Mouse (Mus musculus): ENCODE data around the gene Kcnj14. TPM values are rescaled to one million over a fixed set of nuclear protein-coding genes. Genes with fewer than 3 reads are reported as not detected.

Gene Kcnj14
- polyA plus RNA-seq, 1 experiment from 2014 or later, result 1.1 TPM

DNA sequence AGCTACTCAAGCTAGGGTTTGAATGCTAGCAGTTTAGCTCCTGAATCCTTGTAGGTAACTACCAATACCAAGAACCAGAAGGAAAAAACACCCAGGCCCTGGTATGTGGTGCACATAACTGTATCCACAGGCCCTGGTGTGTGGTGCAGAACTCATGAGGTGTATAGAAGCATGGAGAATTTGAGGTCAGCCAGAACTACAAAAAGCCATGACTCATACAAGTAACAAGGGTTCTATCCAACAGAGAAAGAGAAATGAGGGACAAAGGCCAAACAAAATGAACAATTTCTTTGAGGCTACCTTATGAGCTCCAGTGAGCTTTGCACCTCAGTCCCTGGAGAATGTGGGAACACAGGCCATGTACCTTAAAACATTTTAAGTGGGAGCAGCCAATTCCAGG, 3.7 kb downstream of the Kcnj14 start:
- Histone ChIP-seq H3K27ac (no peak overlapping the region), H3K4me1 (peaks cover 3% of the 10 kb centered on the region; the same call in 1 of the 2 replicates), H3K9ac (no peak overlapping the region), H3K4me3 (no peak overlapping the region), H3K36me3 (replicated peaks) (peaks cover 12% of the 10 kb centered on the region; the same call in 1 of the 2 replicates), H3K27me3 (replicated peaks) (no peaks in the 10 kb centered on the region), H3K9me3 (no peaks in the 10 kb centered on the region), H3K4me2 (no peak overlapping the region)
- no peak for ATAC-seq (replicated peaks)

- WGBS, result 12% methylated on average over 25 of the region's 25 CpGs
- H3K9me3 ChIP-seq, result no peaks in the 10 kb centered on the region
- no peak for ATAC-seq (replicated peaks)
Observed at GRCm38 (mm10) chr7:45819843-45820242, 4.7 kb downstream of the Kcnj14 start.

DNA sequence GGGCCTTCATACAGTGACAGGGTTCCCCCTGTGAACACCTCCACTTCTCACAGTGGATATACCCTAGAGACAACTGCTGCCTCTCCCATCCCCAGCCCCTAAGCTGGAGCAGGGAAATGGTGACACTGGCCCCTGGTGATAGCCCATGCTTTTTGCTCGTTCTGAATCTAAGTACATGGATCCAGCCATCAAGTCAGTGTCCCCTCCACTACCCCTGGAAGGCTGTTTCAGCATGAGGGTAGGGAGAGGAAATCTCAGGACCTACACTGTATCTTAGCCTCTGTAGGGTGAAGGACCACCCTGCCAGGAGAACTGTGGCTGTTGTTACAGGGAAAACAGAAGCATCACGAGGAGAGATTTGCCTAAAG, 8.6 kb downstream of the Kcnj14 start:
- Histone ChIP-seq H3K9ac (no peak overlapping the region), H3K27me3 (replicated peaks) (no peaks in the 10 kb centered on the region), H3K4me1 (peaks cover 33% of the 10 kb centered on the region), H3K4me2 (no peak overlapping the region), H3K4me3 (no peak overlapping the region), H3K36me3 (replicated peaks) (peaks cover 13% of the 10 kb centered on the region), H3K27ac (peak overlapping the region; percentile 82; the same call in 1 of the 2 replicates), H3K9me3 (no peaks in the 10 kb centered on the region)
- ATAC-seq (replicated peaks), result no peak
- 34% methylated on average over 2 of the region's 2 CpGs for WGBS

More at GRCm38 (mm10) chr7:45819843-45820242, 4.7 kb downstream of the Kcnj14 start:
- Histone ChIP-seq H3K27me3 (replicated peaks) (no peaks in the 10 kb centered on the region), H3K27ac (no peak overlapping the region), H3K4me2 (peak overlapping the region; percentile 9), H3K9ac (no peak overlapping the region), H3K36me3 (replicated peaks) (0 out of 2 replicates have a peak, but pooled peaks cover 3% of the 10 kb centered on the region), H3K4me1 (peaks cover 14% of the 10 kb centered on the region), H3K4me3 (no peak overlapping the region)

DNA sequence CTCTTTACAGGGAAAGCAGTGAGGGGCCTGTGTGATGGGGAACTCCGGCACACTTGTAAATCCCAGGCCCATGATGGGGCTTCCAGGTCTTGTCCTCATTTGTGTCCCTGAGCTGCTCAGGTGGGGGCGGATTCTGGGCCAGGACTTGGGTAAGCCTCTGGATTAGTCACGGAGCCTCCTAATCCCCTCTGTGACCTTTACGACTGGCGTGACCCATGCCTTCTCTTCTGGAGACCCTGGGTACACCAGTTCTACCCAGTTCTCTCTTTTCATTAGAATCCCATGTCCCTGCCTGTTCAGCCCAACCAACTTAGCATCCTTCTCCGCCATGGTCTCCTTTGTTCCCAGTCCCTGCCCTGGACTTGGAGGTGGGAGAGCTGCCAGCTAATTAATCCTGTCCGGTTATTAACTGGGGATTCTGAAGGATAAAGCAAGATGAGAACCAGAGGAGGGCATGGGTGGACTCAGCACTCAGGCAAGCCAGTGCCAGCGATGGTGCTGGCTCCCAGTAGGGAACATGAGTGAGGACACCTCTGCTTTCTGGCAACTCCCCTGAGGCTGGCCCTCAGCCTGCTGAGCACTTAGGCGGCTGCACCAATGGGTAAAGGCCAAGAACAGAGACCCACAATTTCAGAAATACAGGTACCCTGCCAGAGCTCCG, 9.1 kb downstream of the Kcnj14 start:
- Histone ChIP-seq H3K27ac (peak overlapping the region; percentile 82), H3K4me1 (peaks cover 33% of the 10 kb centered on the region), H3K9me3 (no peaks in the 10 kb centered on the region), H3K9ac (no peak overlapping the region), H3K27me3 (replicated peaks) (no peaks in the 10 kb centered on the region), H3K4me2 (peak overlapping the region; percentile 54; the same call in 1 of the 2 replicates), H3K4me3 (peak overlapping the region; percentile 95; the same call in 1 of the 2 replicates), H3K36me3 (replicated peaks) (peaks cover 18% of the 10 kb centered on the region)
- ATAC-seq (replicated peaks), result no peak
- WGBS, result 19% methylated on average over 10 of the region's 10 CpGs

GRCm38 (mm10) chr7:45814841-45815240, 9.7 kb downstream of the Kcnj14 start:
- Histone ChIP-seq H3K27ac (peak overlapping the region; percentile 82), H3K27me3 (replicated peaks) (no peaks in the 10 kb centered on the region), H3K4me1 (peaks cover 33% of the 10 kb centered on the region), H3K4me3 (peak overlapping the region; percentile 95), H3K36me3 (replicated peaks) (peaks cover 24% of the 10 kb centered on the region), H3K9ac (no peak overlapping the region), H3K9me3 (no peaks in the 10 kb centered on the region), H3K4me2 (peak overlapping the region; percentile 54)
- no peak for ATAC-seq (replicated peaks)
- WGBS, result 2% methylated on average over 5 of the region's 5 CpGs

- Histone ChIP-seq H3K4me3 (peak within 1 kb of the TSS; percentile 95), H3K4me2 (peak within 1 kb of the TSS; percentile 74), H3K4me1 (peaks cover 33% of the 10 kb centered on the region), H3K9ac (peak within 1 kb of the TSS; percentile 99), H3K36me3 (replicated peaks) (peaks cover 31% of the 10 kb centered on the region), H3K9me3 (no peaks in the 10 kb centered on the region), H3K27me3 (replicated peaks) (no peaks in the 10 kb centered on the region), H3K27ac (peak within 1 kb of the TSS; percentile 100)
- WGBS, result under 1% methylated on average over 65 of the region's 92 CpGs
- ATAC-seq (replicated peaks), result peak; percentile 99
Observed at GRCm38 (mm10) chr7:45813787-45814779, 10.5 kb downstream of the Kcnj14 start, which contains the start of gene Cyth2. TSS of gene Cyth2 (minus strand) at chr7:45814581.

GRCm38 (mm10) chr7:45812921-45813320, 11.7 kb downstream of the Kcnj14 start:
- Histone ChIP-seq H3K36me3 (replicated peaks) (peaks cover 42% of the 10 kb centered on the region), H3K4me3 (peak overlapping the region; percentile 95), H3K4me2 (peak overlapping the region; percentile 74), H3K27ac (peak overlapping the region; percentile 100; the same call in 1 of the 2 replicates), H3K9ac (peak overlapping the region; percentile 99), H3K4me1 (peaks cover 33% of the 10 kb centered on the region), H3K27me3 (replicated peaks) (no peaks in the 10 kb centered on the region), H3K9me3 (no peaks in the 10 kb centered on the region)
- WGBS, result 87% methylated on average over 8 of the region's 8 CpGs
- no peak for ATAC-seq (replicated peaks)

DNA sequence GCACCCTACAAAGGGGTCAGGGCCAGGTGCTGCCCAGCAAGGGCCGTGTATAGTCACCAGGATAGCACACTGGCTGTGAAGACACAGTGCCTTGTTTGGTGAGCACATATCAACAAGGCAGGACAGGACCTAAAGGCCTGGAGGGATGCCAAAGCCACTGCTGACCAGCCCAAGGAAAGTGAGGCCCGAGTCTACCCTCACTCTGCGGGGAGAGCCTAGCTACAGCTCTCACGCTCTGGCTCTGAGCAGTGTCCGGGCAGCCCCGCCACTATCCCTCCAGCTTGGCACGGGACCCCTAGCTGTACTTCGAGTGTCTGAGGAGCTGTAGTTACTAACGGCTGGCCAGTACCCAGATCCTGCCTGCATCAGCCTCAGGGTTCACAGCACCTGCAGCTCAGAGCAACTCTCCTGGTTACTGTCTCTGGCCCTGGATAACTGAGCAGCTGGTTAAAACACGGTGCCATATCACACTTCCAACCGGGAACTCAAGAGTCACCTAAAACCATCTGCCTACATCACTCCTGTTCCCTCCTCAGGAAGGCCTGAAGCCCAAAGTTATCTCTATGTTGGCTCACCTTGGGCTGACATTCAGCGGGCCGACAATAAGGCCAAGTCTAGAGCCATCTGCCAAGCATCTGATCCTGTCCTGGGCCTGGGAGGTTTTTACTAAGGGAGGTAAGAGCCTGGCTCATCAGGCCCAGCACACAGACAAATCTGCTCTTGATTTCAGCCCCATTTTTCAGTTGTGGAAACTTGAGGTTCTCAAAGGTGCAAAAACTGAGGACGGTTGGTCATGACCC, 15.1 kb downstream of the Kcnj14 start:
- Histone ChIP-seq H3K9me3 (no peaks in the 10 kb centered on the region), H3K27me3 (replicated peaks) (no peaks in the 10 kb centered on the region), H3K4me3 (no peak overlapping the region), H3K4me2 (no peak overlapping the region), H3K36me3 (replicated peaks) (peaks cover 49% of the 10 kb centered on the region), H3K4me1 (peaks cover 16% of the 10 kb centered on the region), H3K9ac (no peak overlapping the region), H3K27ac (no peak overlapping the region)
- ATAC-seq (replicated peaks), result no peak
- WGBS, result 83% methylated on average over 14 of the region's 14 CpGs

- no peak overlapping the region for H3K4me3 ChIP-seq
- peaks cover 52% of the 10 kb centered on the region for H3K36me3 ChIP-seq (replicated peaks)
- no peaks in the 10 kb centered on the region for H3K9me3 ChIP-seq
- ATAC-seq (replicated peaks), result no peak
- H3K27ac ChIP-seq, result peak overlapping the region; percentile 48; the same call in 1 of the 2 replicates
- H3K4me2 ChIP-seq, result no peak overlapping the region
- WGBS, result 43% methylated on average over 11 of the region's 11 CpGs
- no peaks in the 10 kb centered on the region for H3K27me3 ChIP-seq (replicated peaks)
- peaks cover 16% of the 10 kb centered on the region for H3K4me1 ChIP-seq
- no peak overlapping the region for H3K9ac ChIP-seq
Observed at GRCm38 (mm10) chr7:45808471-45808870, 16.1 kb downstream of the Kcnj14 start.

- Histone ChIP-seq H3K4me1 (peaks cover 4% of the 10 kb centered on the region; the same call in 1 of the 2 replicates), H3K27me3 (replicated peaks) (no peaks in the 10 kb centered on the region), H3K36me3 (replicated peaks) (peaks cover 50% of the 10 kb centered on the region), H3K9me3 (no peaks in the 10 kb centered on the region), H3K27ac (peak overlapping the region; percentile 35; the same call in 1 of the 2 replicates), H3K4me2 (no peak overlapping the region), H3K4me3 (no peak overlapping the region), H3K9ac (no peak overlapping the region)
- WGBS, result 57% methylated on average over 5 of the region's 5 CpGs
- ATAC-seq (replicated peaks), result no peak
Observed at GRCm38 (mm10) chr7:45805941-45806340, 18.6 kb downstream of the Kcnj14 start.

GRCm38 (mm10) chr7:45802551-45802950, 22.0 kb downstream of the Kcnj14 start:
- no peak overlapping the region for H3K4me2 ChIP-seq
- H3K9ac ChIP-seq, result no peak overlapping the region
- no peak for ATAC-seq (replicated peaks)
- no peak overlapping the region for H3K27ac ChIP-seq
- H3K4me3 ChIP-seq, result no peak overlapping the region
- peaks cover 17% of the 10 kb centered on the region; the same call in 1 of the 2 replicates for H3K36me3 ChIP-seq (replicated peaks)
- H3K4me1 ChIP-seq, result peaks cover 23% of the 10 kb centered on the region
- WGBS, result 90% methylated on average over 6 of the region's 6 CpGs
- no peaks in the 10 kb centered on the region for H3K9me3 ChIP-seq
- no peaks in the 10 kb centered on the region for H3K27me3 ChIP-seq (replicated peaks)
